Mouse (Mus musculus) thymus, postnatal 10 days (tissue): ENCODE measurements around the gene Tab1.
"Not testable (repeated sequence)": the region's sequence is repeated elsewhere in the genome, so short reads cannot be mapped to it uniquely, and the experiment has no call there.

Experiments used
- DNase-seq, 2 experiments: peaks; one replicate each; pipeline ENCODE4 v3.0.0; 2021; ENCODE audit warnings: low spot score in 2 of 2

Tab1 gene

GRCm38 (mm10) chr15:80105490-80106410, 27.2 kb upstream of the Tab1 start:
- DNase-seq: no peak

GRCm38 (mm10) chr15:80107143-80107542, 25.8 kb upstream of the Tab1 start:
- no peak for DNase-seq

GRCm38 (mm10) chr15:80107575-80107974, 25.4 kb upstream of the Tab1 start:
- DNase-seq: no peak

- no peak for DNase-seq
These were observed 21.5 kb upstream of the Tab1 start for GRCm38 (mm10) chr15:80111436-80111835.

- no peak for DNase-seq
These were observed 20.4 kb upstream of the Tab1 start for GRCm38 (mm10) chr15:80112499-80112898.

GRCm38 (mm10) chr15:80114414-80114813, 18.5 kb upstream of the Tab1 start:
- no peak for DNase-seq

- no peak for DNase-seq
These were observed 17.7 kb upstream of the Tab1 start for GRCm38 (mm10) chr15:80115256-80115655.

GRCm38 (mm10) chr15:80115866-80116794, 16.8 kb upstream of the Tab1 start:
- no peak for DNase-seq

GRCm38 (mm10) chr15:80117154-80117553, 15.8 kb upstream of the Tab1 start:
- DNase-seq: no peak

- no peak for DNase-seq
These were observed 13.9 kb upstream of the Tab1 start for GRCm38 (mm10) chr15:80119076-80119475.

GRCm38 (mm10) chr15:80121721-80122325, 11.1 kb upstream of the Tab1 start:
- no peak for DNase-seq

GRCm38 (mm10) chr15:80122431-80122830, 10.5 kb upstream of the Tab1 start:
- DNase-seq: not testable (repeated sequence)

- DNase-seq: no peak
These were observed 8.3 kb upstream of the Tab1 start for GRCm38 (mm10) chr15:80124651-80125050.

GRCm38 (mm10) chr15:80127191-80127590, 5.7 kb upstream of the Tab1 start:
- DNase-seq: peak in 1 of 2 experiments; percentile 30

- no peak for DNase-seq
These were observed 2.9 kb upstream of the Tab1 start for GRCm38 (mm10) chr15:80129982-80130381.

GRCm38 (mm10) chr15:80130689-80131088, 2.2 kb upstream of the Tab1 start:
- no peak for DNase-seq

GRCm38 (mm10) chr15:80131421-80131820, 1.5 kb upstream of the Tab1 start:
- DNase-seq: no peak

GRCm38 (mm10) chr15:80132452-80132851, 475 bp upstream of the Tab1 start:
- no peak for DNase-seq

- DNase-seq: no peak
These were observed 939 bp downstream of the Tab1 start for GRCm38 (mm10) chr15:80133682-80134449.

GRCm38 (mm10) chr15:80134450-80134847, 1.5 kb downstream of the Tab1 start:
- DNase-seq: no peak

- no peak for DNase-seq
These were observed 2.6 kb downstream of the Tab1 start for GRCm38 (mm10) chr15:80135499-80135898.
